Mouse (Mus musculus) MEL (cell line): ENCODE results near the gene Mmachc.

Experiments used
- CHD2 ChIP-seq: IDR thresholded peaks from 2 replicates; pipeline ENCODE4 v1.6.1; 2011; ENCODE audit warnings: low read length, improper control_type of control experiment
- CTCF ChIP-seq, 3 experiments: IDR thresholded peaks in 2 of 3; conservative IDR thresholded peaks in 1 of 3; 2 replicates each; pipeline ENCODE4 v1.5.1; 2011 to 2012; ENCODE audit warnings: low read length in 3 of 3, low read depth in 2 of 3, mild to moderate bottlenecking in 2 of 3, improper control_type of control experiment in 1 of 3, inconsistent platforms in 1 of 3, mixed read lengths in 1 of 3, moderate library complexity in 1 of 3; ENCODE audit not compliant: control insufficient read depth in 1 of 3, insufficient read depth in 1 of 3, poor library complexity in 1 of 3, severe bottlenecking in 1 of 3
- MAZ ChIP-seq: IDR thresholded peaks from 2 replicates; pipeline ENCODE4 v1.6.1; 2012; ENCODE audit warnings: low read depth, mild to moderate bottlenecking, inconsistent platforms, low read length, improper control_type of control experiment
- POLR2A ChIP-seq, 2 experiments: IDR thresholded peaks; 2 replicates each; pipeline ENCODE4 v1.6.1; 2011 to 2012; ENCODE audit warnings: low read length in 2 of 2, mild to moderate bottlenecking in 2 of 2, control low read depth in 1 of 2, improper control_type of control experiment in 1 of 2, low read depth in 1 of 2, moderate library complexity in 1 of 2; ENCODE audit not compliant: control insufficient read depth in 1 of 2, insufficient read depth in 1 of 2, poor library complexity in 1 of 2
- TCF12 ChIP-seq: IDR thresholded peaks from 2 replicates; pipeline ENCODE4 v1.6.1; 2014; ENCODE audit warnings: low read depth, mild to moderate bottlenecking, inconsistent platforms, low read length, improper control_type of control experiment, moderate library complexity
- ZC3H11A ChIP-seq: IDR thresholded peaks from 2 replicates; pipeline ENCODE4 v1.6.1; 2012; ENCODE audit warnings: low read depth, mild to moderate bottlenecking, inconsistent platforms, low read length, improper control_type of control experiment
- ZNF384 ChIP-seq: IDR thresholded peaks from 2 replicates; pipeline ENCODE4 v1.6.1; 2012; ENCODE audit warnings: low read depth, mild to moderate bottlenecking, inconsistent platforms, low read length, improper control_type of control experiment

- TF ChIP-seq POLR2A (IDR thresholded peaks at IDR 0.05; ENCODE audit: control insufficient read depth in 1 of 2, insufficient read depth in 1 of 2, low read depth in 1 of 2, low read length in 2 of 2, poor library complexity in 1 of 2), result peak in 1 of 2 experiments; percentile 56; a peak in 1 of 4 replicates
- no peak for TF ChIP-seq CTCF (IDR thresholded peaks at IDR 0.05 in 2 of 3, conservative IDR thresholded peaks at IDR 0.05 in 1 of 3; ENCODE audit: control insufficient read depth in 1 of 3, insufficient read depth in 1 of 3, low read depth in 2 of 3, low read length in 3 of 3, poor library complexity in 1 of 3, severe bottlenecking in 1 of 3)
- TF ChIP-seq TCF12, result peak; percentile 41; the same call in 1 of the 2 replicates
- no peak for TF ChIP-seq ZNF384
- no peak for TF ChIP-seq ZC3H11A
- TF ChIP-seq CHD2, result peak; percentile 86
- TF ChIP-seq MAZ, result peak; percentile 68; the same call in 1 of the 2 replicates
Observed at GRCm38 (mm10) chr4:116720343-116721097, 12.3 kb upstream of the Mmachc start, which contains the start of gene Tesk2.
